ENCODE assay signal across 10 mouse cellular contexts in the genomic region with DNA sequence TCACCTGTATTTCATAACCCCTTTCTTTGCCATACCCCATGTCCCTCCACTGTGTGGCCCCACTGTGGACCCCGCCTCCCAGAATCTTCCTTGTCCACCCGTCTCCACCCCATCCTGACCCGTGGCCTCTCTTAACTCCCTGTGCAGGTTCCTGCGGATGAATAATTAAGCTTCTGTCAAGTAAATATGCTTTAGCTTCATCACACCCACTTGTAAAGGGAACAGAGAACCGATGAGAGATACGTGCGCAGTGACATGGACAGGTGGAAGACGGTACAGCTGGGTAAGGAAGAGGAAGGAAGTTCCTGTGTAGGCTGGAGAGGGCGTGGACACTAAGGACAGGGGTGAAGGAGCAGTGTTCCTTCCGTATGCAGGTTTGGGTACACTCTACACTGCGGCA. TPM values are rescaled to one million over a fixed set of nuclear protein-coding genes. Genes with fewer than 3 reads are reported as not detected.
DNase-seq lines count a peak whose midpoint lies in the region; ATAC-seq and TF ChIP-seq lines count a peak whose summit lies in the region.
"Had no signal": no experiment of that assay in that cellular context is flagged by ENCODE, and none has a peak within 500 bp of the region (broad histone marks: within the 10 kb centered on the region; RNA-seq: fewer than 3 reads in every experiment).

No protein-coding gene starts in this region.

- no peaks in the 10 kb centered on the region for H3K27me3 ChIP-seq in heart, adult 2 months (ENCODE audit: control insufficient read depth, insufficient read depth, low read length)
- H3K27me3 ChIP-seq in heart, embryonic 13.5 days (replicated peaks), result no peaks in the 10 kb centered on the region
- H3K27me3 ChIP-seq in limb, embryonic 10.5 days (ENCODE audit: low read depth, poor library complexity, severe bottlenecking), result peaks cover 13% of the 10 kb centered on the region; the same call in 1 of the 2 replicates
- peaks cover 6% of the 10 kb centered on the region for H3K27me3 ChIP-seq in midbrain, embryonic 15.5 days (replicated peaks)
- H3K27me3 ChIP-seq: CH12.LX had no signal

- H3K27ac ChIP-seq in heart, adult 2 months, result no peak overlapping the region; the same call in 1 of the 2 replicates
- peak overlapping the region; percentile 79 for H3K27ac ChIP-seq in heart, embryonic 13.5 days (replicated peaks)
- peak overlapping the region; percentile 82; the same call in 1 of the 2 replicates for H3K27ac ChIP-seq in limb, embryonic 10.5 days
- no peak overlapping the region for H3K27ac ChIP-seq in midbrain, embryonic 15.5 days

- peak overlapping the region; percentile 15; the same call in 1 of the 2 replicates for H3K4me3 ChIP-seq in heart, adult 2 months
- peak overlapping the region; percentile 78 for H3K4me3 ChIP-seq in heart, embryonic 13.5 days
- peak overlapping the region; percentile 59 for H3K4me3 ChIP-seq in limb, embryonic 10.5 days
- peak overlapping the region; percentile 37 for H3K4me3 ChIP-seq in midbrain, embryonic 15.5 days

- no peak for ATAC-seq in heart, embryonic 13.5 days (ENCODE audit: extremely low read depth, insufficient number of reproducible peaks, low FRiP score, low TSS enrichment)
- peak; percentile 46 for ATAC-seq in midbrain, embryonic 15.5 days (replicated peaks)
- ATAC-seq in monocyte, adult 5-6 weeks (replicated peaks; ENCODE audit: insufficient number of reproducible peaks, low FRiP score, low TSS enrichment, poor library complexity, severe bottlenecking), result no peak

- no peak for TF ChIP-seq EP300 in heart, adult 2 months (IDR thresholded peaks at IDR 0.05; ENCODE audit: insufficient read depth, low read depth, low read length)

- H3K79me2 ChIP-seq in heart, adult 2 months (replicated peaks; ENCODE audit: control insufficient read depth, insufficient read depth, low read length), result no peaks in the 10 kb centered on the region

- H3K4me2 ChIP-seq in heart, embryonic 13.5 days, result peak overlapping the region; percentile 92
- peak overlapping the region; percentile 64 for H3K4me2 ChIP-seq in midbrain, embryonic 15.5 days

- no peaks in the 10 kb centered on the region for H3K9me3 ChIP-seq in heart, embryonic 13.5 days
- H3K9me3 ChIP-seq in limb, embryonic 10.5 days (replicated peaks), result no peaks in the 10 kb centered on the region
- H3K9me3 ChIP-seq in midbrain, embryonic 15.5 days, result no peaks in the 10 kb centered on the region

- 18% methylated on average over 11 of the region's 11 CpGs for WGBS in heart, adult 2 months
- WGBS in heart, embryonic 13.5 days, result 11% methylated on average over 11 of the region's 11 CpGs
- 20% methylated on average over 11 of the region's 11 CpGs for WGBS in limb, embryonic 10.5 days
- 21% methylated on average over 11 of the region's 11 CpGs for WGBS in midbrain, embryonic 15.5 days

- peak overlapping the region; percentile 22; the same call in 1 of the 2 replicates for H3K9ac ChIP-seq in heart, adult 2 months (ENCODE audit: low read depth, low read length)
- peak overlapping the region; percentile 93 for H3K9ac ChIP-seq in heart, embryonic 13.5 days
- H3K9ac ChIP-seq in midbrain, embryonic 15.5 days, result no peak overlapping the region

- no peak for TF ChIP-seq POLR2A in heart, adult 2 months (IDR thresholded peaks at IDR 0.05; ENCODE audit: insufficient read depth, low read depth, low read length)

- peaks cover 26% of the 10 kb centered on the region for H3K4me1 ChIP-seq in heart, adult 2 months (ENCODE audit: control insufficient read depth, insufficient read depth, low read length)
- peaks cover 53% of the 10 kb centered on the region for H3K4me1 ChIP-seq in heart, embryonic 13.5 days
- H3K4me1 ChIP-seq in limb, embryonic 10.5 days, result peaks cover 49% of the 10 kb centered on the region
- peaks cover 28% of the 10 kb centered on the region for H3K4me1 ChIP-seq in midbrain, embryonic 15.5 days

- peak in 1 of 2 experiments; percentile 24 for DNase-seq in heart, adult 2 months
- no peak for DNase-seq in heart, postnatal 4 days
- DNase-seq in limb, embryonic 10.5 days (ENCODE audit: low spot score), result no peak
- no peak for DNase-seq in adrenal gland, adult 8-10 months
- DNase-seq in thymus, postnatal 14 days, result no peak

- intact Hi-C loops in heart, adult 2 months (cut with DNase I), result no loop called here

- TF ChIP-seq CTCF in heart, adult 2 months (IDR thresholded peaks at IDR 0.05), result no peak

- H3K36me3 ChIP-seq in heart, adult 2 months (ENCODE audit: control insufficient read depth, insufficient read depth, low read length), result no peaks in the 10 kb centered on the region; the same call in 1 of the 2 replicates
- H3K36me3 ChIP-seq in heart, embryonic 13.5 days, result no peaks in the 10 kb centered on the region
- no peaks in the 10 kb centered on the region for H3K36me3 ChIP-seq in limb, embryonic 10.5 days
- no peaks in the 10 kb centered on the region for H3K36me3 ChIP-seq in midbrain, embryonic 15.5 days (replicated peaks)

RNA-seq across cellular contexts. Expression of a gene that starts 0.6 kb away (rescaled TPM):
- 1 to 10 TPM; 1.9 to 3.0 TPM for total RNA-seq in heart, adult 2 months (2021)
- 1.6 and 2.5 TPM in 2 replicates for polyA plus RNA-seq in heart, adult 2 months (2012; rRNA removed)
- total RNA-seq in heart, postnatal 4 days (2021), result 1 to 10 TPM; 3.1 to 3.8 TPM
- 26.7 and 26.8 TPM in 2 replicates for polyA plus RNA-seq in heart, embryonic 13.5 days (2015; fragmentation: Nextera tagmentation; extraction: Ambion mirVana)
- 5.9 and 7.4 TPM in 2 replicates for polyA plus RNA-seq in limb, embryonic 10.5 days (2016; fragmentation: Nextera tagmentation; extraction: Ambion mirVana)
- 4.7 and 5.2 TPM in 2 replicates for polyA plus RNA-seq in midbrain, embryonic 15.5 days (2015; fragmentation: Nextera tagmentation; extraction: Ambion mirVana)
- total RNA-seq in monocyte, adult 5-6 weeks (2017), result not detected in 3 replicates
- 1 to 10 TPM; 2.1 to 5.4 (median 3.7) TPM for total RNA-seq in adrenal gland, adult 8-10 months (2022)

RNA-seq across cellular contexts. Expression of a gene that starts 11.0 kb away (rescaled TPM):
- under 1 TPM; 0.10 to 0.16 TPM for total RNA-seq in heart, adult 2 months (2021)
- polyA plus RNA-seq in heart, adult 2 months (2012; rRNA removed), result 0.06 TPM in 1 of 2 replicates, not detected in the other
- total RNA-seq in heart, postnatal 4 days (2021), result under 1 TPM; 0.10 to 0.20 TPM
- polyA plus RNA-seq in heart, embryonic 13.5 days (2015; fragmentation: Nextera tagmentation; extraction: Ambion mirVana), result 0.10 TPM in 1 of 2 replicates, not detected in the other
- polyA plus RNA-seq in limb, embryonic 10.5 days (2016; fragmentation: Nextera tagmentation; extraction: Ambion mirVana), result 0.05 and 0.06 TPM in 2 replicates
- 4.4 and 6.1 TPM in 2 replicates for polyA plus RNA-seq in midbrain, embryonic 15.5 days (2015; fragmentation: Nextera tagmentation; extraction: Ambion mirVana)
- total RNA-seq in monocyte, adult 5-6 weeks (2017), result 0.19 to 0.64 TPM (median 0.29 TPM) in 3 replicates
- total RNA-seq in adrenal gland, adult 8-10 months (2022), result under 1 TPM; 0.10 to 0.51 (median 0.43) TPM
- total RNA-seq: CH12.LX had no signal
- polyA plus RNA-seq: spleen, adult 2 months had no signal

RNA-seq across cellular contexts. Expression of a gene that starts 35.1 kb away (rescaled TPM):
- total RNA-seq in heart, adult 2 months (2021), result 100 to 1,000 TPM in 1 of 2 experiments, 10 to 100 TPM in 1; 89.0 to 104 TPM
- polyA plus RNA-seq in heart, adult 2 months (2012; rRNA removed), result 157 and 163 TPM in 2 replicates
- 100 to 1,000 TPM; 109 TPM for total RNA-seq in heart, postnatal 4 days (2021)
- 82.3 and 94.0 TPM in 2 replicates for polyA plus RNA-seq in heart, embryonic 13.5 days (2015; fragmentation: Nextera tagmentation; extraction: Ambion mirVana)
- polyA plus RNA-seq in limb, embryonic 10.5 days (2016; fragmentation: Nextera tagmentation; extraction: Ambion mirVana), result 149 and 158 TPM in 2 replicates
- polyA plus RNA-seq in midbrain, embryonic 15.5 days (2015; fragmentation: Nextera tagmentation; extraction: Ambion mirVana), result 124 and 127 TPM in 2 replicates
- total RNA-seq in monocyte, adult 5-6 weeks (2017), result 25.8 to 48.8 TPM (median 35.1 TPM) in 3 replicates
- 10 to 100 TPM; 74.7 to 96.9 (median 91.3) TPM for total RNA-seq in adrenal gland, adult 8-10 months (2022)

Comparison
In these comparisons a context has a peak if more than half of its experiments do, and no peak if none do; other contexts are left out.
1. H3K27ac ChIP-seq: peak in heart, embryonic 13.5 days (single experiment) and limb, embryonic 10.5 days (single experiment); none in heart, adult 2 months (single experiment) and midbrain, embryonic 15.5 days (single experiment).
2. H3K4me3 ChIP-seq: peak in every context shown above with its lines; median percentile 78 in heart, embryonic 13.5 days; 59 in limb, embryonic 10.5 days; 37 in midbrain, embryonic 15.5 days; 15 in heart, adult 2 months.